Mouse (Mus musculus) inflammation-experienced regulatory T-cells (primary cell): ENCODE data around the gene Maneal. TPM values are rescaled to one million over a fixed set of nuclear protein-coding genes. Genes with fewer than 3 reads are reported as not detected.

ENCODE experiments used
- polyA plus RNA-seq, 2 experiments: library from polyadenylated mRNA; unstranded; fragments of 100-300 nt; shearing (Covaris generic); gene quantifications; one replicate each; pipeline ENCODE4 v1.2.1; 2017

Gene Maneal
- 1 to 10 TPM; 3.8 to 4.4 TPM for polyA plus RNA-seq

DNA sequence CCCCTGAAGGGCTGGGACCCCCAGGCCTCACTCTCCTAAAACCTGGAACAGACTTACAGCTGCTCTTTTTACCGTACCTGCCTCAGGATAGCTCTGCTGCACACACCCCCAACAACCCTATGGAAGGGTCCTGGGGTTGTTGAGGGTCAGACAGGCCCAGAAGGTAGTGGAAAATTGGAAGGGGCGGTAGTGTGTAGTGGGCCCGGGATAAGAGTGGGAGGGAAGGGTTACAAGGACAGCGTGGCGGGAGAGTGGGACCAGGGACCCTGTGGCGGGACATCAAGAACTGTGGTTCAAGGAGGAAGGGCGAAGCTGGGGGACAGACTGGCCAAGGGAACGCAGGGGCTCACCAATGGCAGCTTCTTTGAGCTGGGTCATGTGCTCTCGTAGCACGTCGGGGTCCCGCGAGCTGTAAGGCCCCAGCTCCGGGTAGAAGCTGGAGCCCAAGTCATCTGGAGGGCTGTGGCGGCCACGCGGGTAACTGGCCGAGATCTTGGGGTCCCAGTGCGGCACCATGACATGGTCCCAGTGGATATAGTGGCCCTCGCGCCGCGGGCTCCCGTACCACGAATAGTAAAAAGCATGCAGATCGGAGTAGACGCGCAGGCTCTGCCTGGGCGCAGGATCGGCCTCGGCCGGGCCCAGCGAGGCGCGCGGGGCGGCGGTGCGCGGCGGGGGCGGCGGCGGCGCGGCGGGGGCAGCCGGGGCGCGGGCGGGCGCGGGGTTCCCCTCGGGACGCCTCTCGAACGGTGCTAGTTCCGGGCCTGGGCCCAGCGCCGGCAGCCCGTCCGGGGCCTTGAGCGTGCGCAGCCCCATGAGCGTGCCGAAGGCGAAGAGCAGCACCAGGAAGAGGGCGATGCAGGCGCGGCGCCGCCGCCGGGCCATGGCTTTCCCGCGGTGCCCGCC is at the start of gene Maneal:
Gene Maneal (minus strand): TSS at position 889 of the 906 bp plus-strand sequence.

DNA sequence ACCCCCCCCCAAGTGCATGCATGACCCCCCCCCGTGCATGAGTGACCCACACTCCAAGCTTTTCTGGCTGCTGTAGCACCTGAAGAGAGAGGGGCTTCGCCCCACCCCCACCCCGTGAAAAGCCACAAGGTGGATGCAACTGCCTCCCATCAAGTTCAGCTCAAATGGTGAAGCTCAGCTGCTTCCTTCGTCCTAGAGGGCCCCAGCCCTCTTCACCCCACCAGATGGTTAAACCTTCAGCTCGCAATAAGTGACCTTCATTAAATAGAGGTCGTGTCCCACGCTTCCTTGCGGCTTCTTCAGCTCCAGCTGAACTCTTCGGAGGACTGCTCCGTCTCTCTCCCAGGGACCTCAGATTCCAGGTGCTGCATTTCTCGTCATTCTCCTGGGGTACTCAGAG is 18.6 kb upstream of the Maneal start, which contains the start of gene Epha10:
Gene Epha10 (plus strand): TSS at position 301 of the 400 bp plus-strand sequence.

DNA sequence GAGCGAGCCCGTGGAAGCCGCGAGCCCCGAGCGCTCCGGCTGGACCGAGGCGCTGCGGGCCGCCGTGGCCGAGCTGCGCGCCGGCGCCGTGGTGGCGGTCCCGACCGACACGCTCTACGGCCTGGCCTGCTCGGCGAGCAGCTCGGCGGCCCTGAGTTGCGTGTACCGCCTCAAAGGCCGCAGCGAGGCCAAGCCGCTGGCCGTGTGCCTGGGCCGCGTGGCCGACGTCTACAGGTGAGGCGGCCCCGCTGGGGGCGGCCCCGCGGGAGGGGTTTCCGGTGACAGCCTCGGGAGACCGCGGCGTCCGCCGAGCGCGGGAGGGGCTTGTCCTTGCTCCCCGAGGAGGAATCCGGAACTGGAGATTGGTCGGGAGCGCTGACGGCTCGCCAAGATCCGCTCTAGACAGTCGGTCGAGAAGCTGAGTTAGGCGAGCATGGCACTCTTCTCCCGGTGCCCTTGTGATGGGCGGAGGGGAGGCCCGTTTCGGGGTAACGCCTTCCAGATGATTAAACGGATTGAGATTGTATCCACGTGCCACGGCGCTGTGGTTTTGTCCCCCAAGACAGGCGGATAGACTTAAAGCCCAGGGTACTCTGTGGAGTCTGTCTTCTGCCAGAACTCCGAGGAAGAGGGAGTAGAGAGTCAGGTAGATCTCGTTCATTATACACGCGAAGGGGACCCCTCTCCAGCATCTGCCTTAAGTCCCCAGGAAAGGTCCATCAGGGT is 10.9 kb downstream of the Maneal start, which contains the start of gene 1110065P20Rik:
Gene 1110065P20Rik (minus strand): TSS at position 264 of the 726 bp plus-strand sequence.

DNA sequence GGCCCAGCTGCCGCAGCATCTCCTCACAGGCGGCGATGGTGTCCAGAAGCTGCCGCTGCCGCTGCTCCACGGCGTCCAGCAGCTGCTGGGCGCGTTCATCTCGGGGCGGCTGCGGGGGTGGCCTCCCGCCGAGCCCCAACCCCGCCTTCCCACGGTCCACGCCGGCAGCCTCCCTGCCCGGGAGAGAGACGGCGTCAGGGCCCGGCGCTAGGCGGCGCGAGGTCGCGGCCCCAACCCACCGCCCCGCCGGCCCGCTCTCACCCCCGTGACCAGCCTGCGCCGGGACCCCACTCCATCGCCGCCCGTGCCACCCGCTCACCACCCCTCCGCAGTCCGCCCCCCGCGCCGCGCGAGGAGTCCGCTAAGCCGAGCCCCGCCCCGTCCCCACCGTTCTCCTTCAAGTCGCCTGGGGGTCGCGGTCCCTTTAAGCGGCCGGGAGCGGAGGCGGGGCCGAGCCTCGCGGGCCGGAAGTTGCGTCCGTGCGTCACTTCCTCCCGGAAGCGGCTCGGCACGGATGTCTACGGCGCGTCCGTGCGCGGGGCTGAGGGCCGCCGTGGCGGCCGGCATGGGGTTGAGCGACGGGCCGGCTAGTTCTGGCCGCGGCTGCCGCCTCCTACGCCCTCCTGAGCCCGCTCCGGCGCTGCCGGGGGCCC is 11.6 kb downstream of the Maneal start, which contains the start of gene Yrdc:
Gene Yrdc (plus strand): TSS at position 419 of the 653 bp plus-strand sequence.

Other genes starting within 250 kb of the Maneal start
- gene Pou3f1, start 205.4 kb downstream of the Maneal start, polyA plus RNA-seq: under 1 TPM; 0.14 to 0.59 TPM
- 10 to 100 TPM; 64.3 to 72.2 TPM for gene Utp11, start 168.6 kb downstream of the Maneal start, polyA plus RNA-seq
- gene Fhl3, start 161.5 kb downstream of the Maneal start, polyA plus RNA-seq: 1 to 10 TPM; 1.2 TPM
- gene Sf3a3, start 147.4 kb downstream of the Maneal start, polyA plus RNA-seq: 100 to 1,000 TPM; 121 to 134 TPM
- 100 to 1,000 TPM; 135 to 166 TPM for gene Inpp5b, start 120.3 kb downstream of the Maneal start, polyA plus RNA-seq
- 10 to 100 TPM; 17.9 to 18.0 TPM for gene Mtf1, start 60.1 kb downstream of the Maneal start, polyA plus RNA-seq
- 100 to 1,000 TPM in 1 of 2 experiments, 10 to 100 TPM in 1; 77.7 to 103 TPM for gene Yrdc, start 11.5 kb downstream of the Maneal start, polyA plus RNA-seq
- gene 1110065P20Rik, start 11.0 kb downstream of the Maneal start, polyA plus RNA-seq: 10 to 100 TPM; 20.0 to 21.1 TPM
- gene Epha10, start 18.7 kb upstream of the Maneal start, polyA plus RNA-seq: 1 to 10 TPM in 1 of 2 experiments, under 1 TPM in 1; 0.37 to 1.1 TPM
- gene 9930104L06Rik, start 74.9 kb upstream of the Maneal start, polyA plus RNA-seq: 10 to 100 TPM; 12.9 to 13.8 TPM
- 10 to 100 TPM in 1 of 2 experiments, 1 to 10 TPM in 1; 7.8 to 10.1 TPM for gene Cdca8, start 77.1 kb upstream of the Maneal start, polyA plus RNA-seq
- not detected for gene Rspo1, start 124.3 kb upstream of the Maneal start, polyA plus RNA-seq
- gene Gnl2, start 154.4 kb upstream of the Maneal start, polyA plus RNA-seq: 10 to 100 TPM; 74.4 to 85.0 TPM
- gene Dnali1, start 203.5 kb upstream of the Maneal start, polyA plus RNA-seq: under 1 TPM in 1 of 2 experiments, not detected in 1; 0.31 TPM
- gene Snip1, start 204.5 kb upstream of the Maneal start, polyA plus RNA-seq: 10 to 100 TPM; 38.5 to 40.9 TPM
- gene Meaf6, start 223.0 kb upstream of the Maneal start, polyA plus RNA-seq: 10 to 100 TPM; 54.4 to 63.7 TPM